Mouse (Mus musculus) C2C12 (cell line): Measurements from ENCODE around the gene Wscd2.

ENCODE experiments used
- CTCF ChIP-seq: IDR thresholded peaks from one replicate; pipeline ENCODE4 v1.5.1; 2011; ENCODE audit not compliant: control insufficient read depth, insufficient read depth, insufficient read length
- FOSL1 ChIP-seq: IDR thresholded peaks from one replicate; pipeline ENCODE4 v1.8.0; 2011; ENCODE audit warnings: mild to moderate bottlenecking, low read length; ENCODE audit not compliant: poor library complexity, insufficient read depth, severe bottlenecking
- MAX ChIP-seq: IDR thresholded peaks from one replicate; pipeline ENCODE4 v1.6.1; 2011; ENCODE audit warnings: mild to moderate bottlenecking, control low read depth
- MYOG ChIP-seq: IDR thresholded peaks from one replicate; pipeline ENCODE4 v1.6.1; 2011; ENCODE audit not compliant: control insufficient read depth, insufficient read length; ENCODE audit errors: extremely low read depth

GRCm38 (mm10) chr5:113626352-113626751, 136.2 kb downstream of the Wscd2 start:
- no peak for TF ChIP-seq CTCF
- no peak for TF ChIP-seq MAX
- no peak for TF ChIP-seq FOSL1
- no peak for TF ChIP-seq MYOG
